Mouse (Mus musculus) CD4-positive, CD25-positive, alpha-beta regulatory T cell, adult 4 months (primary cell): ENCODE results near the gene Tmc6. TPM values are rescaled to one million over a fixed set of nuclear protein-coding genes. Genes with fewer than 3 reads are reported as not detected.
"Not testable (repeated sequence)": the region's sequence is repeated elsewhere in the genome, so short reads cannot be mapped to it uniquely, and the experiment has no call there.

Experiments
- ATAC-seq: one replicate; pipeline ENCODE4 v1.8.0; 2017
- polyA plus RNA-seq, 2 experiments: library from polyadenylated mRNA; unstranded; fragments of 100-300 nt; shearing (Covaris generic); gene quantifications; one replicate each; pipeline ENCODE4 v1.2.1; 2017

Gene Tmc6
- polyA plus RNA-seq, 2 experiments from 2014 or later = 85.5 to 146 TPM

- peak; percentile 79 for ATAC-seq
Measured at GRCm38 (mm10) chr11:117810401-117811046, 28.5 kb upstream of the Tmc6 start.

- peak; percentile 57 for ATAC-seq
Measured at GRCm38 (mm10) chr11:117809407-117810311, 27.7 kb upstream of the Tmc6 start, which contains the start of the genes Gm20708 and Syngr2. Gm20708 (plus strand) TSS chr11:117809668. Syngr2 (plus strand) TSS chr11:117809668.

- ATAC-seq = no peak
Measured at GRCm38 (mm10) chr11:117806781-117807180, 24.8 kb upstream of the Tmc6 start.

GRCm38 (mm10) chr11:117803166-117803688, 21.2 kb upstream of the Tmc6 start:
- ATAC-seq = no peak

- ATAC-seq = no peak
Measured at GRCm38 (mm10) chr11:117801650-117802049, 19.7 kb upstream of the Tmc6 start.

- no peak for ATAC-seq
Measured at GRCm38 (mm10) chr11:117800038-117800437, 18.0 kb upstream of the Tmc6 start.

- peak; percentile 76 for ATAC-seq
Measured at GRCm38 (mm10) chr11:117799174-117799573, 17.2 kb upstream of the Tmc6 start.

- ATAC-seq = peak; percentile 57
Measured at GRCm38 (mm10) chr11:117798160-117798541, 16.2 kb upstream of the Tmc6 start.

- ATAC-seq = no peak
Measured at GRCm38 (mm10) chr11:117797511-117798159, 15.6 kb upstream of the Tmc6 start, which contains the start of gene 6030468B19Rik. 6030468B19Rik (plus strand) TSS chr11:117797660.

GRCm38 (mm10) chr11:117796954-117797353, 15.0 kb upstream of the Tmc6 start:
- ATAC-seq = no peak

GRCm38 (mm10) chr11:117794035-117794551, 12.1 kb upstream of the Tmc6 start:
- peak; percentile 20 for ATAC-seq

GRCm38 (mm10) chr11:117792281-117792888, 10.4 kb upstream of the Tmc6 start:
- no peak for ATAC-seq

GRCm38 (mm10) chr11:117791441-117791761, 9.4 kb upstream of the Tmc6 start:
- no peak for ATAC-seq

GRCm38 (mm10) chr11:117790703-117791440, 8.9 kb upstream of the Tmc6 start:
- ATAC-seq = no peak

- peak; percentile 56 for ATAC-seq
Measured at GRCm38 (mm10) chr11:117790286-117790685, 8.3 kb upstream of the Tmc6 start.

- not testable (repeated sequence) for ATAC-seq
Measured at GRCm38 (mm10) chr11:117788481-117788880, 6.5 kb upstream of the Tmc6 start.

- no peak for ATAC-seq
Measured at GRCm38 (mm10) chr11:117786294-117786693, 4.3 kb upstream of the Tmc6 start.

- no peak for ATAC-seq
Measured at GRCm38 (mm10) chr11:117783683-117784309, 1.8 kb upstream of the Tmc6 start.

GRCm38 (mm10) chr11:117783089-117783488, 1.1 kb upstream of the Tmc6 start:
- peak; percentile 19 for ATAC-seq

- ATAC-seq = no peak
Measured at GRCm38 (mm10) chr11:117782705-117783034, 672 bp upstream of the Tmc6 start.

- peak; percentile 26 for ATAC-seq
Measured at GRCm38 (mm10) chr11:117781199-117781821, 688 bp downstream of the Tmc6 start.
